Mouse (Mus musculus): Measurements from ENCODE around the gene Shank1. TPM values are rescaled to one million over a fixed set of nuclear protein-coding genes. Genes with fewer than 3 reads are reported as not detected.

The Shank1 gene
- polyA plus RNA-seq, 1 experiment, result 0.81 TPM

GRCm38 (mm10) chr7:44351881-44352749, 42.1 kb downstream of the Shank1 start:
- H3K4me1 ChIP-seq (ENCODE audit: control insufficient read depth, insufficient read depth, insufficient read length, low read length), result peaks cover 3% of the 10 kb centered on the region; the same call in 1 of the 2 replicates
- H3K36me3 ChIP-seq (ENCODE audit: control insufficient read depth, insufficient read depth, low read length), result no peaks in the 10 kb centered on the region
- 9% methylated on average over 71 of the region's 71 CpGs for WGBS
- no peak for TF ChIP-seq CTCF (IDR thresholded peaks at IDR 0.05; ENCODE audit: extremely low read depth, insufficient read length, insufficient replicate concordance, low read depth, low read length)
- TF ChIP-seq POLR2A (IDR thresholded peaks at IDR 0.05; ENCODE audit: low read depth, low read length), result no peak
- no peak overlapping the region for H3K4me3 ChIP-seq (ENCODE audit: low read depth, low read length)
- H3K27ac ChIP-seq (ENCODE audit: insufficient read depth, low read depth, low read length), result no peak overlapping the region
- peaks cover 53% of the 10 kb centered on the region for H3K27me3 ChIP-seq (ENCODE audit: control insufficient read depth, insufficient read depth, low read length)

DNA sequence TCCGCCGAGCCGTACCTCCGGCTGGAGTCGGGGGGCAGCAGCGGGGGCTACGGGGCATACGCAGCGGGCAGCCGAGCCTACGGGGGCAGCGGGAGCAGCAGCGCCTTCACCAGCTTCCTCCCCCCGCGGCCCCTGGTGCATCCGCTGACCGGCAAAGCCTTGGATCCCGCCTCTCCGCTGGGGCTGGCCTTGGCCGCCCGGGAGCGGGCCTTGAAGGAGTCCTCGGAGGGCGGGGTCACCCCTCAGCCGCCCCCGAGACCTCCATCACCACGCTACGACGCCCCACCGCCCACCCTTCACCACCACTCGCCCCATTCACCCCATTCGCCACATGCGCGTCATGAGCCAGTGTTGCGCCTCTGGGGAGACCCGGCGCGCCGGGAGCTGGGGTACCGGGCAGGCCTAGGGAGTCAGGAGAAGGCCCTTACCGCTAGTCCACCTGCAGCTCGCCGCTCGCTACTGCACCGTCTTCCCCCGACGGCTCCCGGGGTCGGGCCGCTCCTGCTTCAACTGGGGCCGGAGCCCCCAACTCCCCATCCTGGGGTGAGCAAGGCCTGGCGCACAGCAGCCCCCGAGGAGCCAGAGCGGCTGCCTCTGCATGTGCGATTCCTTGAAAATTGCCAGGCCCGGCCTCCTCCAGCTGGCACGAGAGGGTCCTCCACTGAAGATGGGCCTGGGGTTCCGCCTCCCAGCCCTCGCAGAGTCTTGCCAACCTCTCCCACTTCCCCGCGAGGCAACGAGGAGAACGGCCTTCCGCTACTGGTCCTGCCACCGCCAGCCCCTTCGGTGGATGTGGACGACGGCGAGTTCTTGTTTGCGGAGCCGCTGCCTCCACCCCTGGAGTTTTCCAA, 42.9 kb downstream of the Shank1 start:
- Histone ChIP-seq H3K27me3 (ENCODE audit: control insufficient read depth, insufficient read depth, low read length) (peaks cover 57% of the 10 kb centered on the region), H3K36me3 (ENCODE audit: control insufficient read depth, insufficient read depth, low read length) (no peaks in the 10 kb centered on the region), H3K27ac (ENCODE audit: insufficient read depth, low read depth, low read length) (no peak overlapping the region), H3K4me3 (ENCODE audit: low read depth, low read length) (no peak overlapping the region), H3K4me1 (ENCODE audit: control insufficient read depth, insufficient read depth, insufficient read length, low read length) (peaks cover 3% of the 10 kb centered on the region; the same call in 1 of the 2 replicates)
- TF ChIP-seq CTCF (IDR thresholded peaks at IDR 0.05; ENCODE audit: extremely low read depth, insufficient read length, insufficient replicate concordance, low read depth, low read length) (no peak), POLR2A (IDR thresholded peaks at IDR 0.05; ENCODE audit: low read depth, low read length) (no peak)
- WGBS, result 6% methylated on average over 65 of the region's 71 CpGs

DNA sequence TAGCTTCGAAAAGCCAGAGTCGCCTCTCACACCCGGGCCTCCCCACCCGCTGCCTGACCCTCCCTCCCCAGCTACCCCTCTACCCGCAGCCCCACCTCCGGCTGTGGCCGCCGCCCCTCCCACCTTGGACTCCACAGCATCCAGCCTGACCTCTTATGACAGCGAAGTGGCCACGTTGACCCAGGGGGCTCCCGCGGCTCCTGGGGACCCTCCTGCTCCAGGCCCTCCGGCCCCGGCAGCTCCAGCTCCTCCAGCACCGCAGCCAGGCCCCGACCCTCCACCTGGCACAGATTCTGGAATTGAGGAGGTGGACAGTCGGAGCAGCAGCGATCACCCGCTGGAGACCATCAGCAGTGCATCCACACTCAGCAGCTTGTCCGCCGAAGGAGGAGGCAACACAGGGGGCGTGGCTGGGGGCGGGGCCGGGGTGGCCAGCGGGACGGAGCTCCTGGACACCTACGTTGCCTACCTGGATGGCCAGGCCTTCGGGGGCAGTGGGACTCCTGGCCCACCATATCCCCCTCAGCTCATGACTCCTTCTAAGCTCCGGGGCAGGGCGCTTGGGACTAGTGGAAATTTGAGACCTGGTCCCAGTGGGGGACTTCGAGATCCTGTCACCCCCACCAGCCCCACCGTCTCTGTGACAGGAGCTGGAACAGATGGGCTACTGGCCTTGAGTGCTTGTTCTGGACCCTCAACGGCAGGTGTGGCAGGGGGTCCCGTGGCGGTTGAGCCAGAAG, 43.7 kb downstream of the Shank1 start:
- 2% methylated on average over 35 of the region's 35 CpGs for WGBS
- H3K4me1 ChIP-seq (ENCODE audit: control insufficient read depth, insufficient read depth, insufficient read length, low read length), result peaks cover 3% of the 10 kb centered on the region; the same call in 1 of the 2 replicates
- peaks cover 61% of the 10 kb centered on the region for H3K27me3 ChIP-seq (ENCODE audit: control insufficient read depth, insufficient read depth, low read length)
- H3K4me3 ChIP-seq (ENCODE audit: low read depth, low read length), result no peak overlapping the region
- no peaks in the 10 kb centered on the region for H3K36me3 ChIP-seq (ENCODE audit: control insufficient read depth, insufficient read depth, low read length)
- no peak overlapping the region for H3K27ac ChIP-seq (ENCODE audit: insufficient read depth, low read depth, low read length)
- no peak for TF ChIP-seq POLR2A (IDR thresholded peaks at IDR 0.05; ENCODE audit: low read depth, low read length)
- TF ChIP-seq CTCF (IDR thresholded peaks at IDR 0.05; ENCODE audit: extremely low read depth, insufficient read length, insufficient replicate concordance, low read depth, low read length), result no peak

DNA sequence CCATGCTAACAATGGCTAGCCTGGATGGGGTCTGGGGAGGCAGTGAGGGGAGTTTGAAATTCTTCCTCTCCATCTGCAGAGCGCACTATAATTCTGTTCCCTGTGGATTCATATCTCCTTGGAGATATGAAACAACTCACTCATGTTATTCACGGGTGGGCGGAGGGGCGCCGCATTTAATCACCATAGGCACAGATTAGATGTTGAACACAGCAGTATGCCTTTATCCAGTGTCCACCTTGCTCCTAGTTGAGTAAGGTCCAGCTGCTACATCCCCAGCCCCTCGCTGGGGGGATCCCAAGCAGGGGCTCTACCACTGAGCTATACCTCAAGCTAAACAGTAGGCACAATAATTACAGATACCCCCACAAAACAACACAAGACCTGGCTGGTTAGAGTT, 45.4 kb downstream of the Shank1 start:
- peaks cover 67% of the 10 kb centered on the region for H3K27me3 ChIP-seq (ENCODE audit: control insufficient read depth, insufficient read depth, low read length)
- no peaks in the 10 kb centered on the region for H3K36me3 ChIP-seq (ENCODE audit: control insufficient read depth, insufficient read depth, low read length)
- 68% methylated on average over 6 of the region's 6 CpGs for WGBS
- peaks cover 8% of the 10 kb centered on the region for H3K4me1 ChIP-seq (ENCODE audit: control insufficient read depth, insufficient read depth, insufficient read length, low read length)
- no peak overlapping the region for H3K4me3 ChIP-seq (ENCODE audit: low read depth, low read length)
- H3K27ac ChIP-seq (ENCODE audit: insufficient read depth, low read depth, low read length), result no peak overlapping the region
- TF ChIP-seq POLR2A (IDR thresholded peaks at IDR 0.05; ENCODE audit: low read depth, low read length), result no peak
- no peak for TF ChIP-seq CTCF (IDR thresholded peaks at IDR 0.05; ENCODE audit: extremely low read depth, insufficient read length, insufficient replicate concordance, low read depth, low read length)

DNA sequence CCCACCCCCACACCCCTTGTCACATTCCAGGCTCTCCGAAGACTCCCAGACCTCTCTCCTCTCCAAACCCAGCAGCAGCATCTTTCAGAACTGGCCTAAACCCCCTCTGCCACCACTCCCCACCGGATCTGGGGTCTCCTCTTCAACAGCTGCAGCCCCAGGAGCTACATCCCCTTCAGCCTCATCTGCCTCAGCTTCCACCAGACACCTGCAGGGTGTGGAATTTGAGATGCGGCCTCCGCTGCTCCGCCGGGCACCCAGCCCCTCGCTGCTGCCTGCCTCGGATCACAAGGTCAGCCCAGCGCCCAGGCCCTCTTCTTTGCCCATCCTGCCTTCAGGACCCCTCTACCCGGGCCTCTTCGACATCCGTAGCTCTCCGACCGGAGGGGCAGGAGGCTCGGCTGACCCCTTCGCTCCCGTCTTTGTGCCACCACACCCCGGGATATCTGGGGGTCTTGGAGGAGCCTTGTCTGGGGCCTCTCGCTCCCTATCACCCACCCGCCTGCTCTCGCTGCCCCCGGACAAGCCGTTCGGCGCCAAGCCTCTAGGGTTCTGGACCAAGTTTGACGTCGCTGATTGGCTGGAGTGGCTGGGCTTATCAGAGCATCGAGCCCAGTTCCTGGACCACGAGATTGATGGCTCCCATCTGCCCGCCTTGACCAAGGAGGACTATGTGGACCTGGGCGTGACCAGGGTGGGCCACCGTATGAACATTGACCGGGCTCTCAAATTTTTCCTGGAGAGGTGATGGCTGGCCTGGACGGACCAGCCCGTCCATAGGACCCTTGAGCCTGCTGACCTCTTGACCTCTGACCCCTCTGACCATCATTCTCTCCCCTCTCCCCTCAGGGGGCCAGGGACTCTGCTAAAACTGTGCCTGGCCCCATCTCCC, 46.8 kb downstream of the Shank1 start:
- WGBS, result 4% methylated on average over 35 of the region's 35 CpGs
- no peak overlapping the region for H3K27ac ChIP-seq (ENCODE audit: insufficient read depth, low read depth, low read length)
- no peaks in the 10 kb centered on the region for H3K36me3 ChIP-seq (ENCODE audit: control insufficient read depth, insufficient read depth, low read length)
- peaks cover 55% of the 10 kb centered on the region for H3K27me3 ChIP-seq (ENCODE audit: control insufficient read depth, insufficient read depth, low read length)
- H3K4me1 ChIP-seq (ENCODE audit: control insufficient read depth, insufficient read depth, insufficient read length, low read length), result peaks cover 13% of the 10 kb centered on the region
- H3K4me3 ChIP-seq (ENCODE audit: low read depth, low read length), result peak overlapping the region; percentile 8; the same call in 1 of the 2 replicates
- no peak for TF ChIP-seq CTCF (IDR thresholded peaks at IDR 0.05; ENCODE audit: extremely low read depth, insufficient read length, insufficient replicate concordance, low read depth, low read length)
- no peak for TF ChIP-seq POLR2A (IDR thresholded peaks at IDR 0.05; ENCODE audit: low read depth, low read length)

DNA sequence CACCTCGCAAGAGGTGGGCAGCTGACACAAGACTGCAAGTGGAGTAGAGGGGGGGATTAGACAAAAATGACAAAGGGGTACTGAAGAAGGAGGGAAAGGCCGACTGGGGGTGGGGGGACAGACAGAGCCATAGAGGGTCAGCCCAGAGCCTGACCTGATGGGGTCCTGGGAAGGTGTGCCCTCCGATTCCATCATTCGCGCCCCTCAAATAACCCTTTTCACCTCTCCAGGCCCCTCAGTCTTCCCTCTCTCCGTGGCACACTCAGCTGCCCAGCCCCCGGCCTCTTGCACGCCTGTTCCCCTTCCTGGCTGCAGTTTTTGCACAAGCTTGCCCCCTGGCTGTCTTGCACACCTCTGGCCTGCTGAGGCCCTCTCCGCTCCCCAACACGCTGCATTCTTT, 47.5 kb downstream of the Shank1 start:
- Histone ChIP-seq H3K4me1 (ENCODE audit: control insufficient read depth, insufficient read depth, insufficient read length, low read length) (peaks cover 13% of the 10 kb centered on the region), H3K36me3 (ENCODE audit: control insufficient read depth, insufficient read depth, low read length) (no peaks in the 10 kb centered on the region), H3K27me3 (ENCODE audit: control insufficient read depth, insufficient read depth, low read length) (peaks cover 48% of the 10 kb centered on the region), H3K27ac (ENCODE audit: insufficient read depth, low read depth, low read length) (no peak overlapping the region), H3K4me3 (ENCODE audit: low read depth, low read length) (no peak overlapping the region)
- WGBS, result 15% methylated on average over 10 of the region's 10 CpGs
- TF ChIP-seq CTCF (IDR thresholded peaks at IDR 0.05; ENCODE audit: extremely low read depth, insufficient read length, insufficient replicate concordance, low read depth, low read length) (no peak), POLR2A (IDR thresholded peaks at IDR 0.05; ENCODE audit: low read depth, low read length) (no peak)
